Mouse (Mus musculus) retina, postnatal 7 days (tissue): ENCODE data around the gene Zfyve9.

Experiments
- DNase-seq: peaks from one replicate; pipeline ENCODE4 v3.0.0-alpha.2; 2012; ENCODE audit warnings: low read depth, low spot score

The Zfyve9 gene

GRCm38 (mm10) chr4:108610935-108611334, 169.7 kb downstream of the Zfyve9 start:
- DNase-seq, result no peak

- DNase-seq, result no peak
Measured at GRCm38 (mm10) chr4:108608651-108609050, 171.9 kb downstream of the Zfyve9 start.

- DNase-seq, result no peak
Measured at GRCm38 (mm10) chr4:108601870-108602269, 178.7 kb downstream of the Zfyve9 start.

- DNase-seq, result no peak
Measured at GRCm38 (mm10) chr4:108598306-108598705, 182.3 kb downstream of the Zfyve9 start.

GRCm38 (mm10) chr4:108595785-108596184, 184.8 kb downstream of the Zfyve9 start:
- no peak for DNase-seq

GRCm38 (mm10) chr4:108593376-108593775, 187.2 kb downstream of the Zfyve9 start:
- DNase-seq, result no peak
